Mouse (Mus musculus) embryonic fibroblast, embryonic 13.5 days (primary cell): ENCODE measurements around the gene Ppp1r3d. TPM values are rescaled to one million over a fixed set of nuclear protein-coding genes. Genes with fewer than 3 reads are reported as not detected.

Experiments
- H3K27ac ChIP-seq: 2 replicates; pipeline ENCODE4 v1.5.1; 2012; ENCODE audit warnings: low read length, control low read depth, inconsistent platforms; ENCODE audit not compliant: insufficient read depth
- H3K4me1 ChIP-seq: 2 replicates; pipeline ENCODE4 v1.6.1; 2011; ENCODE audit warnings: low read length; ENCODE audit not compliant: control insufficient read depth, insufficient read depth
- H3K4me3 ChIP-seq: 2 replicates; pipeline ENCODE4 v1.5.1; 2011; ENCODE audit warnings: mild to moderate bottlenecking, control low read depth, low read length; ENCODE audit not compliant: insufficient read depth
- CTCF ChIP-seq: IDR thresholded peaks from 2 replicates; pipeline ENCODE4 v1.5.1; 2011; ENCODE audit warnings: mild to moderate bottlenecking, control low read depth, low read length, moderate library complexity, borderline replicate concordance; ENCODE audit not compliant: insufficient read depth
- POLR2A ChIP-seq: IDR thresholded peaks from 2 replicates; pipeline ENCODE4 v1.6.1; 2011; ENCODE audit warnings: low read depth, mild to moderate bottlenecking, control low read depth, low read length, moderate library complexity
- polyA plus RNA-seq: library from polyadenylated mRNA; stranded (reverse); fragments of >200 nt; gene quantifications from 2 replicates; pipeline ENCODE4 v1.2.4, GENCODE M21; 2011; ENCODE audit warnings: low read depth; ENCODE audit not compliant: missing spikeins, insufficient read length

Gene Ppp1r3d
- polyA plus RNA-seq, 1 experiment: 5.5 TPM

GRCm38 (mm10) chr2:178430231-178430630, 16.0 kb upstream of the Ppp1r3d start, which contains the start of gene Cdh26:
Gene Cdh26, plus strand, starts transcription at chr2:178430531.
- Histone ChIP-seq H3K4me1 (peaks cover 5% of the 10 kb centered on the region; the same call in 1 of the 2 replicates), H3K4me3 (no peak within 1 kb of the TSS), H3K27ac (no peak within 1 kb of the TSS)
- TF ChIP-seq POLR2A: no peak
- TF ChIP-seq CTCF: no peak

DNA sequence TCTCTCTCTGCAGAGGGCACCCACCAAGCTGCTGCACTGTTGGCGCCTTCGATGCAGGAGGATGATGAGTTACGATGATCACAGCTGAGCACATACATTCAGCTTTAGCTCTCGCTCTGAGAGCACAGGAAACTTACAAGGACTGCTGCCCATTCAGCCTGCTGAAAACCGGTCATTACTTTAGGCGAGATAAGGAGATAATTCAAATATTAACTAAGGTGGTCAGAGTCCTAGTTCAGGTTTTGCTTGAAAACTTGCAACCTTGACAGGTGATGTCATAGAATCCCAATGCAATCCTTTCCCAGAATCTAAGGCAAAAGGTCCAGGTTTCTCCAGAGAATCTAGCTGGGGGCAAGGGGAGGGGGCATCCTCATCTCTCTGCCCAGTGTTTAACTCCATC, 15.2 kb upstream of the Ppp1r3d start:
- H3K27ac ChIP-seq: no peak overlapping the region
- no peak overlapping the region for H3K4me3 ChIP-seq
- no peak for TF ChIP-seq CTCF
- TF ChIP-seq POLR2A: no peak
- H3K4me1 ChIP-seq: peaks cover 5% of the 10 kb centered on the region; the same call in 1 of the 2 replicates

DNA sequence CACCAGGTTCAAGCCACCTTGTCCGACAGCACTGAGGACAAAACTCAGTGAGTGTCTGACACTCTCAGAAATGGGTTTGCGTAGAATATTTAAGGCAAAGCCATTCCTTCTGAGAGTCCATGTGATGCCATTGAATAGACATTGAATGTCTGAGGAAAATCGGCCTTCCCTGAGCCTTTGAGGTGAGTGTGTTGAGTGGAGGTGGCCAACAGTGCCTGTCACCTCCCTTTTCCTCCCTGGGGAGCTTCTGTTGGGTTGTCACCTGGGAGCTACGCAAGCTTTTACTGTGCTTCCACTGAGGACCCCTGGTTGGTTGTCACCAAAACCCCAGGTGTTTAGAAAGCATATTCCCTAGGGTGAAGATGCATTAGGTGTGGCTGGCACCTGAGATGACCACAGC, 14.4 kb upstream of the Ppp1r3d start:
- H3K4me1 ChIP-seq: peaks cover 4% of the 10 kb centered on the region; the same call in 1 of the 2 replicates
- no peak overlapping the region for H3K27ac ChIP-seq
- TF ChIP-seq POLR2A (no peak), CTCF (no peak)
- H3K4me3 ChIP-seq: no peak overlapping the region

DNA sequence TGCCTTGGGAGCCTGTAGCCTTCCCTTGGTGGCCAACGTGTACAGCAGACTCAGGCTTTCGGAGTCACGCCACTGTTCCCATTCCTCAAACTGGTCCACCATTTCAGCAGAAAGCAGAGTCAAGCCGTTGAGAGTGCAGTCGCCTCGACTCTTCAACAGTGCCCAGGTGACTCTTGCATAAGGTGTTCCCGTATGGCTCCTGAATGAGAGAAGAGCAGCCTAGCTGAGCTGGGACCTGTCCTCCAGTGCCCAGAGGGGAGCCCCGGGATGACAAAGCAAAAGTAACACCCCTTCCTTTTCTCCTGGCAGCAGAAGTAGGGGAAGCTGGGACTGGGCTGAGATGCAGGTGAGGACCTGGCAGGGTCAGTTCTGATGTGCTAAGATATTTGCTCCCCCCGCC, 13.9 kb upstream of the Ppp1r3d start:
- Histone ChIP-seq H3K4me3 (no peak overlapping the region), H3K27ac (no peak overlapping the region), H3K4me1 (peaks cover 4% of the 10 kb centered on the region)
- no peak for TF ChIP-seq POLR2A
- TF ChIP-seq CTCF: no peak

DNA sequence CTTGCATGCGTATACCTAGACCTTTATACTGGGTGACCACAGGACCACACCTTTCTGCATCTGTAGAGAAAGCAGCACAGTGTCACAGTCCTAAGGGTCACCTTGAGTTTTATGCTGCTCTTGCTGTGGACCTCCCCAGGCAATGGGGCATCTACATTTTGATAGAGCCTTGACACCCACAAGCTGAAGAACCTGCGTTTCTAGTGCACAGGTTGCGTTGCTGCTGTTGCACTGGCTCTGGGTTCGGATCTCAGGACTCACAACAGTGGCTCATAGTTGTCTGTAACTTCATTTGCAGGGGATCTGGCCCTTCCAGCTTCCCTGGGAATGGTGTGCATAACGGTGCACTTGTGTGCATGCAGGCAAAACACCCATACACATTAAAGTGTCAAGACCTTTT, 12.9 kb upstream of the Ppp1r3d start:
- Histone ChIP-seq H3K27ac (no peak overlapping the region), H3K4me3 (no peak overlapping the region), H3K4me1 (peaks cover 8% of the 10 kb centered on the region)
- TF ChIP-seq POLR2A (no peak), CTCF (no peak)

DNA sequence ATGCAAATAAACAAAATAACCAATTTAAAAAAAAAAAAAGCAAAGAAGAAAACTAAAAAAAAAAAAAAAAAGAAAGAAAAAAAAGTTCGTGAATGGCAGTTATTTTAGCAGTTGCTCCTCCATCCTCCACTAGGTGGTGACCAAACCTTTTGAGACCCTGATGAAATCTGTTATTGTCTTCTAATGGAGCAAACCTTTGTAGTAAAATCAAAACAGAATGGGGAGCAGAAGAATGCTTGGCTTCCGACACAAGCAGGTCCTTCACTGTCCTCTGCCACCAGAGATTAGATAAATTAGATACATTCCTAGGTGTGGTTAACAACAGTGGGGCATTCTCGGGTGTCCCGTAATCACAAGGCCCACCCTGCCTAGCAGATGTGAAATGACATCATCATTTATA, 12.0 kb upstream of the Ppp1r3d start:
- no peak overlapping the region for H3K27ac ChIP-seq
- peaks cover 10% of the 10 kb centered on the region for H3K4me1 ChIP-seq
- no peak overlapping the region for H3K4me3 ChIP-seq
- TF ChIP-seq POLR2A: no peak
- TF ChIP-seq CTCF: no peak

DNA sequence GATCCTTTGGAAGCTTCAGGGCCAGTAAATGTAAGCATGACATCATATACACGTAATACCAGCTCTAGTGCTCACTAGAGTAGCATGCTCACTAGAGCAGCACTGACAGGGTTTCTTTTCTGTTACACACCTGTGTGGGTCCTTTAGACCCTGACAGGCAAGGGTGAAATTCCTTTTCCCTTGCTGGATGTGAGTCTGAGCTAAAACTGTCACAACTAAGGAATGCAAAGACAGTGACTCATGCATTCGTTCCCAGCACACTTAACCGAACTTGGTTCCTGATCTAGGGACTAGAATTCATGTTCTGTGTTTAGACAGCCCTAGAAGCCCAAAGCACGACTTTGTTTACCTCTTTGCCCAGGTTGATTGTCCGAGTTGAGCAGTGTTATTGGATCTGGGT, 9.0 kb upstream of the Ppp1r3d start:
- H3K4me3 ChIP-seq: no peak overlapping the region
- peak overlapping the region; percentile 83 for H3K27ac ChIP-seq
- H3K4me1 ChIP-seq: peaks cover 10% of the 10 kb centered on the region
- TF ChIP-seq POLR2A: no peak
- TF ChIP-seq CTCF: no peak

GRCm38 (mm10) chr2:178422186-178422585, 7.9 kb upstream of the Ppp1r3d start:
- TF ChIP-seq POLR2A (no peak), CTCF (no peak)
- Histone ChIP-seq H3K4me1 (peaks cover 10% of the 10 kb centered on the region), H3K27ac (peak overlapping the region; percentile 70), H3K4me3 (no peak overlapping the region)

- Histone ChIP-seq H3K4me1 (peaks cover 10% of the 10 kb centered on the region), H3K27ac (peak overlapping the region; percentile 70), H3K4me3 (no peak overlapping the region)
- no peak for TF ChIP-seq CTCF
These were observed 7.3 kb upstream of the Ppp1r3d start for GRCm38 (mm10) chr2:178421603-178422002.

GRCm38 (mm10) chr2:178420576-178420975, 6.3 kb upstream of the Ppp1r3d start:
- peaks cover 10% of the 10 kb centered on the region for H3K4me1 ChIP-seq
- H3K4me3 ChIP-seq: no peak overlapping the region
- TF ChIP-seq CTCF (no peak), POLR2A (no peak)
- no peak overlapping the region for H3K27ac ChIP-seq

DNA sequence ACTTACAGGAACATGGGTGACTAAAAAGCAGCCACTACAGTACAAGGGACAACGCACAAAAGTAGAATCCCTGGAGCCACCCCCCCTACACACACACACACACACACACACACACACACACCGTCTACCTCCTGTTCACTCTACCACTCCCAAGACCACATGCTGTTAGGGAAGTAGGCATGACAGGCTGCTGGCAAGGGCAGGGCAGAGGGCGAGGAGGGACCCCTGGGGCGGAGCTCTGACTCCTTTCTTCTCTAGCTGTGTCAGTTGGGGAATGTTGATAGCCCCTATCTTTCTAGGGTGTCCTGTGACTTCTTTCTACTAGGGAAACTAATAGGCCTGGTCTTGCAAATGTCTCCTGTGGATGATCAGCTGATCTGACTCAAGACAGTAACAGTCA, 2.7 kb upstream of the Ppp1r3d start:
- TF ChIP-seq CTCF (no peak), POLR2A (no peak)
- Histone ChIP-seq H3K4me1 (peaks cover 9% of the 10 kb centered on the region), H3K27ac (no peak overlapping the region), H3K4me3 (no peak overlapping the region)
